Mouse (Mus musculus) ES-E14 (cell line): Measurements from ENCODE around the gene Cachd1.

Source experiments
- CHD2 ChIP-seq: IDR thresholded peaks from 2 replicates; pipeline ENCODE4 v1.6.1; 2014; ENCODE audit warnings: mild to moderate bottlenecking, low read depth, low read length, inconsistent platforms
- HCFC1 ChIP-seq: IDR thresholded peaks from 2 replicates; pipeline ENCODE4 v1.6.1; 2012; ENCODE audit warnings: low read length, inconsistent platforms, borderline replicate concordance; ENCODE audit not compliant: insufficient read depth
- ZC3H11A ChIP-seq: IDR thresholded peaks from 2 replicates; pipeline ENCODE4 v1.6.1; 2012; ENCODE audit warnings: low read depth, mild to moderate bottlenecking, inconsistent platforms, low read length, borderline replicate concordance
- ZNF384 ChIP-seq: IDR thresholded peaks from 2 replicates; pipeline ENCODE4 v1.6.1; 2012; ENCODE audit warnings: low read depth, low read length, inconsistent platforms

- TF ChIP-seq ZNF384 (no peak), ZC3H11A (no peak), CHD2 (no peak), HCFC1 (no peak)
These were observed 32.9 kb upstream of the Cachd1 start for GRCm38 (mm10) chr4:100743615-100744014.
